ENCODE assay signal across 27 mouse cellular contexts in the genomic region with DNA sequence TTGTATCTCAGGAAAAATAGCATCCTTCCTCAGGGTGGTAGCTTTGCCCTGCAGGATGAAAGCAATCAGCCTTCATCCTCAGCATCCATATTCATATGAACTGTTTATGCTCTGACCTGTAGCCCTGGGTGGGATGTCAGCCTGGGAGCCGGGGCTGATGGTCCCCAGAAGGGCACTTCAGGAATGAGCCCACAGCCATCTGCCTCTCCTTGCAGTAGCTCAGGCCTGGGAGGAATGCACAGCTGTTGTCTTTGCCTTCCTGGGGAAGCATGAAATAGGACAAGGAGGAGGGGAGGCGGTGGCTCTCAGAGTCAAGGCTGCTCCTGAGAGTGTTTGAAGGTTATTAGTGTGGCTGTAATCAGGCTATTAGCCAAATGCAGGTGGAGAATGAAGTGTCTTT.
A peak's percentile ranks its signal among the peaks of the same experiment; 100 is the strongest.
DNase-seq lines count a peak whose midpoint lies in the region; ATAC-seq lines count a peak whose summit lies in the region.
"Had no signal": no experiment of that assay in that cellular context is flagged by ENCODE, and none has a peak within 500 bp of the region (broad histone marks: within the 10 kb centered on the region; RNA-seq: fewer than 3 reads in every experiment).

No protein-coding gene starts in this region.

- H3K4me2 ChIP-seq in hindbrain, embryonic 16.5 days (ENCODE audit: low read length), result no peak overlapping the region
- H3K4me2 ChIP-seq in hindbrain, embryonic 11.5 days (replicated peaks; ENCODE audit: low read depth, low read length), result no peak overlapping the region
- H3K4me2 ChIP-seq in neural tube, embryonic 13.5 days, result no peak overlapping the region
- H3K4me2 ChIP-seq: heart, embryonic 13.5 days; liver, embryonic 15.5 days; lung, embryonic 15.5 days; neural tube, embryonic 12.5 days had no signal

- 50% methylated on average over 2 of the region's 2 CpGs for WGBS in hindbrain, embryonic 16.5 days
- WGBS in hindbrain, embryonic 11.5 days, result 58% methylated on average over 2 of the region's 2 CpGs
- WGBS in neural tube, embryonic 13.5 days, result 32% methylated on average over 2 of the region's 2 CpGs

- H3K27ac ChIP-seq in hindbrain, embryonic 16.5 days (ENCODE audit: low read depth, low read length), result peak overlapping the region; percentile 39; the same call in 1 of the 2 replicates
- H3K27ac ChIP-seq in hindbrain, embryonic 11.5 days (ENCODE audit: low read depth, low read length), result no peak overlapping the region
- peak overlapping the region; percentile 56 for H3K27ac ChIP-seq in neural tube, embryonic 13.5 days (replicated peaks)
- H3K27ac ChIP-seq: embryonic facial prominence, embryonic 10.5 days; heart, adult 2 months; heart, embryonic 13.5 days; limb, embryonic 10.5 days; liver, embryonic 15.5 days; lung, embryonic 15.5 days; macrophage; midbrain, embryonic 10.5 days; neural tube, embryonic 12.5 days had no signal

- H3K4me3 ChIP-seq in hindbrain, embryonic 16.5 days (ENCODE audit: low read length), result no peak overlapping the region
- no peak overlapping the region for H3K4me3 ChIP-seq in hindbrain, embryonic 11.5 days (ENCODE audit: low read depth, low read length)
- no peak overlapping the region for H3K4me3 ChIP-seq in neural tube, embryonic 13.5 days
- H3K4me3 ChIP-seq: embryonic facial prominence, embryonic 10.5 days; heart, adult 2 months; heart, embryonic 13.5 days; limb, embryonic 10.5 days; liver, embryonic 15.5 days; lung, embryonic 15.5 days; midbrain, embryonic 10.5 days; neural tube, embryonic 12.5 days had no signal

- H3K4me1 ChIP-seq in hindbrain, embryonic 16.5 days (ENCODE audit: control insufficient read depth, insufficient read depth, low read depth, low read length), result peaks cover 3% of the 10 kb centered on the region; the same call in 1 of the 2 replicates
- no peaks in the 10 kb centered on the region; the same call in 1 of the 2 replicates for H3K4me1 ChIP-seq in hindbrain, embryonic 11.5 days (replicated peaks; ENCODE audit: control insufficient read depth, insufficient read depth, low read length)
- peaks cover 7% of the 10 kb centered on the region; the same call in 1 of the 2 replicates for H3K4me1 ChIP-seq in neural tube, embryonic 13.5 days (replicated peaks)
- H3K4me1 ChIP-seq: limb, embryonic 10.5 days; liver, embryonic 15.5 days; lung, embryonic 15.5 days; midbrain, embryonic 10.5 days; neural tube, embryonic 12.5 days had no signal

- H3K9ac ChIP-seq in hindbrain, embryonic 16.5 days (ENCODE audit: low read depth, low read length), result no peak overlapping the region
- no peak overlapping the region for H3K9ac ChIP-seq in hindbrain, embryonic 11.5 days (ENCODE audit: low read depth, low read length)
- H3K9ac ChIP-seq in neural tube, embryonic 13.5 days, result no peak overlapping the region
- H3K9ac ChIP-seq: forebrain, postnatal 0 days; heart, embryonic 13.5 days; liver, embryonic 15.5 days; lung, embryonic 15.5 days; neural tube, embryonic 12.5 days had no signal

- no peaks in the 10 kb centered on the region for H3K9me3 ChIP-seq in hindbrain, embryonic 16.5 days (ENCODE audit: control insufficient read depth, low read length)
- no peaks in the 10 kb centered on the region for H3K9me3 ChIP-seq in hindbrain, embryonic 11.5 days (ENCODE audit: control insufficient read depth, low read length)
- H3K9me3 ChIP-seq in neural tube, embryonic 13.5 days, result no peaks in the 10 kb centered on the region
- H3K9me3 ChIP-seq: embryonic facial prominence, embryonic 10.5 days; heart, embryonic 13.5 days; limb, embryonic 10.5 days; liver, embryonic 15.5 days; lung, embryonic 15.5 days; midbrain, embryonic 10.5 days; neural tube, embryonic 12.5 days had no signal

- peak; percentile 71; the same call in 1 of the 2 replicates for ATAC-seq in hindbrain, embryonic 16.5 days
- ATAC-seq in hindbrain, embryonic 11.5 days (ENCODE audit: low FRiP score), result no peak
- ATAC-seq in neural tube, embryonic 13.5 days (ENCODE audit: low read depth), result no peak; the same call in 1 of the 2 replicates
- ATAC-seq in megakaryocyte, adult 5-6 weeks (ENCODE audit: poor library complexity, severe bottlenecking), result no peak
- ATAC-seq: forebrain, postnatal 0 days; inflammation-experienced regulatory T-cells, adult 6 months had no signal

- no peaks in the 10 kb centered on the region for H3K27me3 ChIP-seq in hindbrain, embryonic 16.5 days (replicated peaks; ENCODE audit: control insufficient read depth, insufficient read depth, low read length)
- H3K27me3 ChIP-seq in hindbrain, embryonic 11.5 days (ENCODE audit: control insufficient read depth, insufficient read depth, low read length), result no peaks in the 10 kb centered on the region
- H3K27me3 ChIP-seq in neural tube, embryonic 13.5 days, result no peaks in the 10 kb centered on the region
- H3K27me3 ChIP-seq: heart, embryonic 13.5 days; lung, embryonic 15.5 days; neural tube, embryonic 12.5 days had no signal

- peak; percentile 68 for DNase-seq in cerebellum, adult 11-12 months
- no peak for DNase-seq in cerebellum, postnatal 4 days (ENCODE audit: low spot score in 2 of 2)
- DNase-seq in hindbrain, embryonic 11.5 days (ENCODE audit: low spot score), result no peak
- DNase-seq in neural tube, embryonic 10.5 days (ENCODE audit: extremely low spot score, low spot score), result no peak
- DNase-seq in retina, postnatal 1 day, result peak; percentile 62
- DNase-seq: adrenal gland, postnatal 14 days; forebrain, postnatal 0 days; gastrocnemius, postnatal 36 days; heart, adult 2 months; heart, postnatal 14 days; kidney, adult 18-20 months; kidney, postnatal 4 days; liver; thymus, adult 18-20 months; thymus, postnatal 36 days had no signal

- H3K36me3 ChIP-seq in hindbrain, embryonic 16.5 days (ENCODE audit: control insufficient read depth, insufficient read depth, low read length), result no peaks in the 10 kb centered on the region
- H3K36me3 ChIP-seq in hindbrain, embryonic 11.5 days (ENCODE audit: control insufficient read depth, insufficient read depth, low read length), result no peaks in the 10 kb centered on the region
- no peaks in the 10 kb centered on the region for H3K36me3 ChIP-seq in neural tube, embryonic 13.5 days
- H3K36me3 ChIP-seq: embryonic facial prominence, embryonic 10.5 days; heart, embryonic 13.5 days; limb, embryonic 10.5 days; liver, embryonic 15.5 days; lung, embryonic 15.5 days; midbrain, embryonic 10.5 days; neural tube, embryonic 12.5 days had no signal

Comparison
In these comparisons a context has a peak if more than half of its experiments do, and no peak if none do; other contexts are left out.
1. DNase-seq: peak in cerebellum, adult 11-12 months (single experiment) and retina, postnatal 1 day (single experiment); none in cerebellum, postnatal 4 days (0 of 2), hindbrain, embryonic 11.5 days (single experiment) and neural tube, embryonic 10.5 days (single experiment).